Mouse (Mus musculus) C2C12 (cell line): ENCODE data around the gene Mapkap1.

Experiments
- CTCF ChIP-seq: IDR thresholded peaks from one replicate; pipeline ENCODE4 v1.5.1; 2011; ENCODE audit not compliant: control insufficient read depth, insufficient read depth, insufficient read length
- FOSL1 ChIP-seq: IDR thresholded peaks from one replicate; pipeline ENCODE4 v1.8.0; 2011; ENCODE audit warnings: mild to moderate bottlenecking, low read length; ENCODE audit not compliant: poor library complexity, insufficient read depth, severe bottlenecking
- MAX ChIP-seq: IDR thresholded peaks from one replicate; pipeline ENCODE4 v1.6.1; 2011; ENCODE audit warnings: mild to moderate bottlenecking, control low read depth
- MYOD1 ChIP-seq: IDR thresholded peaks from one replicate; pipeline ENCODE4 v1.6.1; 2011; ENCODE audit warnings: low read depth; ENCODE audit not compliant: control insufficient read depth, insufficient read length
- MYOG ChIP-seq: IDR thresholded peaks from one replicate; pipeline ENCODE4 v1.6.1; 2011; ENCODE audit not compliant: control insufficient read depth, insufficient read length; ENCODE audit errors: extremely low read depth
- USF1 ChIP-seq: IDR thresholded peaks from one replicate; pipeline ENCODE4 v1.6.1; 2011; ENCODE audit warnings: low read depth, mild to moderate bottlenecking, control low read depth, moderate library complexity

DNA sequence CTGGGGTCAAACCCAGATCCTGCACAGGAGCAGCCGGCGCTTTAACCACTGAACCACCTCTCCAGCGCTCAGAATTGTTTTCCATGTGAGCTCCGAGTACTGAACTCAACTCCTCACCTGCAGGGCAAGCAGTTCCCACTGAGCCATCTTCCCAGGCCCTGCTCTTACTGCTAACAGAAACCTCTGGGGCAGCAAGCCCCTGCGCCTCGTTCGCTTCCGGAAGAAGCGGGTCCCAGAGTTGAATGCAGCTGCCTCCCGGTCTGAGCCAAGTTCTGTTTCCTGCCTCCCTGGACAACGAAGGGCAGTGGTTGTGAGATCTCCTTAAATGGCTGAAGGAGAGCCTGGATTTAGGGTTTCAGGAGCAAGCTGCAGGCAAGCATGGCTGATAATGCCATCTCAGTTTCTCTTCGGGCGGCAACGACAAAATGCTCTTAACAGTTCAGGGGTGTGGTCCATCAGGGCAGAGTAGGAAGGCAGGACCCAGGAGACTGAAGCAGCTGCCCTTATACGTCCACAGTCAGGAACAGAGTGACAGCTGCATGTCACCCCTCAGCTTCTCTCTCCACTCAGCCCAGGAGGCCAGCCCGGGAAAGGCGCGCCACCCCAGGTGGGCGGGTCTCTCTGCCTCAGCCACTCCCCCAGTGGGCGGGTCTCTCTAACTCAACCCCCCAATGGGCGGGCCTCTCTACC is 239.4 kb downstream of the Mapkap1 start:
- TF ChIP-seq CTCF = no peak
- no peak for TF ChIP-seq MAX
- TF ChIP-seq MYOD1 = peak; percentile 81
- TF ChIP-seq USF1 = no peak
- no peak for TF ChIP-seq FOSL1
- no peak for TF ChIP-seq MYOG
